Mouse (Mus musculus) lung, postnatal 0 days (tissue): Measurements from ENCODE around the gene Flt1.

Experiments
- CTCF ChIP-seq: IDR thresholded peaks from 2 replicates; pipeline ENCODE4 v1.5.1; 2016; ENCODE audit warnings: antibody characterized with exemption, mild to moderate bottlenecking
- EP300 ChIP-seq: IDR thresholded peaks from 2 replicates; pipeline ENCODE4 v1.6.1; 2016; ENCODE audit warnings: antibody characterized with exemption, mild to moderate bottlenecking, control low read depth

- no peak for TF ChIP-seq EP300
- no peak for TF ChIP-seq CTCF
Measured at GRCm38 (mm10) chr5:147702423-147702822, 23.4 kb downstream of the Flt1 start.
